Mouse (Mus musculus) C2C12 (cell line): ENCODE data around the gene Slc25a12. TPM values are rescaled to one million over a fixed set of nuclear protein-coding genes. Genes with fewer than 3 reads are reported as not detected.

Experiments
- H3K27me3 ChIP-seq: one replicate; pipeline ENCODE4 v1.6.1; 2011; ENCODE audit not compliant: control insufficient read depth, insufficient read depth, insufficient read length
- H3K36me3 ChIP-seq: one replicate; pipeline ENCODE4 v1.6.1; 2011; ENCODE audit not compliant: control insufficient read depth, insufficient read depth
- H3K4me3 ChIP-seq: one replicate; pipeline ENCODE4 v1.5.1; 2011; ENCODE audit warnings: mild to moderate bottlenecking, control low read depth; ENCODE audit not compliant: poor library complexity, insufficient read depth, severe bottlenecking
- H3K79me2 ChIP-seq: one replicate; pipeline ENCODE4 v1.6.1; 2011; ENCODE audit not compliant: control insufficient read depth, insufficient read depth
- H3K79me3 ChIP-seq: one replicate; pipeline ENCODE4 v1.6.1; 2011; ENCODE audit warnings: low read depth, control low read depth
- H3ac ChIP-seq: one replicate; pipeline ENCODE3; 2011; ENCODE audit warnings: low read depth; ENCODE audit not compliant: control insufficient read depth, insufficient read length
- CEBPB ChIP-seq: IDR thresholded peaks from one replicate; pipeline ENCODE4 v1.6.1; 2011; ENCODE audit warnings: low read depth, mild to moderate bottlenecking, control low read depth, moderate library complexity
- CTCF ChIP-seq: IDR thresholded peaks from one replicate; pipeline ENCODE4 v1.5.1; 2011; ENCODE audit not compliant: control insufficient read depth, insufficient read depth, insufficient read length
- FOSL1 ChIP-seq: IDR thresholded peaks from one replicate; pipeline ENCODE4 v1.8.0; 2011; ENCODE audit warnings: mild to moderate bottlenecking, low read length; ENCODE audit not compliant: poor library complexity, insufficient read depth, severe bottlenecking
- MAX ChIP-seq: IDR thresholded peaks from one replicate; pipeline ENCODE4 v1.6.1; 2011; ENCODE audit warnings: mild to moderate bottlenecking, control low read depth
- MYOD1 ChIP-seq: IDR thresholded peaks from one replicate; pipeline ENCODE4 v1.6.1; 2011; ENCODE audit warnings: low read depth; ENCODE audit not compliant: control insufficient read depth, insufficient read length
- MYOG ChIP-seq: IDR thresholded peaks from one replicate; pipeline ENCODE4 v1.6.1; 2011; ENCODE audit not compliant: control insufficient read depth, insufficient read length; ENCODE audit errors: extremely low read depth
- USF1 ChIP-seq: IDR thresholded peaks from one replicate; pipeline ENCODE4 v1.6.1; 2011; ENCODE audit warnings: low read depth, mild to moderate bottlenecking, control low read depth, moderate library complexity
- long read RNA-seq, 2 experiments: library from polyadenylated mRNA; unstranded; transcript quantifications; one replicate each; pipeline ENCODE4 v2.0.0; 2019 to 2020
- polyA plus RNA-seq: library from polyadenylated mRNA; unstranded; fragments of >200 nt; fragmentation: generic; extraction: Trizol; gene quantifications from one replicate; pipeline ENCODE4 v1.2.1, GENCODE M21; 2012; ENCODE audit warnings: missing spikeins

Slc25a12 gene
- 32.8 TPM for polyA plus RNA-seq
- long read RNA-seq, experiment 1, full-length matches to known transcripts, result 27 of 32 reads
- long read RNA-seq, experiment 1, partial matches to known transcripts, result 1 of 32 reads
- long read RNA-seq, experiment 1, other reads (novel, unspliced or antisense), result 4 of 32 reads
- long read RNA-seq, experiment 2, full-length matches to known transcripts, result 153 of 179 reads
- long read RNA-seq, experiment 2, partial matches to known transcripts, result 19 of 179 reads
- long read RNA-seq, experiment 2, other reads (novel, unspliced or antisense), result 7 of 179 reads

DNA sequence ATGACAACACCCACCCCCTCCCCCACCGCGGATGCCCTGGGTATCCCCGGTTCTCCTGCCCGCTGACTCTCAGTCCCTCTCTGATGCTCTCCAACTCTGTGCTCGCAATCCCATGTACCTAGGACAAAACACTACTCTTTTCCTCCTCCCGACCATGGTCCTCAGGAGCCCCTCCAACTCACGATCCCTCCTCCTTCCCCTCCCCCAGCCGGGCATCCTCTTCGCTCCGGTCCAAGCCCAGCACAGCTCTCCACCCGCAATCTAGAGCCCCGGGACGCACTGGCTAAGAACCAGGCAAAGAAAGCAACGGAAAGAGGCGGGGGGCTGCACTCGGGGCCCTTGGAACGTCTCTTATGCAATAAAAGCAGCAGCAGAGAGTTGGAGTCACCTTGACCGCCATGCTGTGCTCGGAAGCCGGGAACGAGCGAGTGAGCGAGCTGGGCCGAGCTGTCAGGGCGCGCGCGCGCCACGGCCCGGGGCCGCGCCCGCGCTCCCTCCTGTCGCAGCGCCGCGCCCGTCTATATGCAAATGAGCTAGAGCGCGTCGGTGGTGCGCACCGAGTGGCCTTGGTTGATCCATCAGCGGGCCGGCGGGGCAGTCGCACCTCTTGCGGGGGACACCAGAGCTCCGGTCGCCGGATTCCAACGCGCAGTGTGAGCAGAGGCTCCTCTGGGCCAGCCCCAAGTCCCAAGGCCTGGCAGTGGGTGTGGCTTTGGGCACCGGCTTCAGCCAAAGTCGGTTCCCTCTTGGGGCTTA, at the start of gene Slc25a12:
Gene Slc25a12, minus strand, starts transcription at position 625 of the 756 bp plus-strand sequence.
- Histone ChIP-seq H3K36me3 (no peaks in the 10 kb centered on the region), H3K27me3 (no peaks in the 10 kb centered on the region), H3K79me3 (peaks cover 2% of the 10 kb centered on the region), H3ac (peak within 1 kb of the TSS; percentile 62), H3K79me2 (peaks cover 12% of the 10 kb centered on the region), H3K4me3 (peak within 1 kb of the TSS; percentile 65)
- TF ChIP-seq MAX (peak; percentile 22), USF1 (no peak)

DNA sequence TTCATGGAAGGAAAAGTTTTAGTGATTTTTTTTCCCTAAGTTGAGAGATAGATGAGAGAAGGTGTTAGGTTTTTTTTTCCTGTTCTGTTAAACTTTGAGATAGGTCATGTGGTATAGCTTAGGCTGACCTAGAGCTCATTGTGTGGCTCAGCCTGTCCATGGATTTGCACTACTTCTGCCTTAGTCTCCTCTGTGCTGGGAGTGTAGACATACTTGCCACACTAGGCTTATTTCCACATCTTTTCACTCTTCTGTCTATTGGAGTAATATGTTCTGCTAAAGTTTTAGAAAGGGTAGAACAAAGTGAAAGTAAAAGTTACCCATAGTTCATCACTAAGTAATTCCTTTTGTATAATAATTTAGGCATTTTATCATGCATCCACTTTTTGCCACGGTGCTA, 38.1 kb upstream of the Slc25a12 start:
- TF ChIP-seq MYOD1, result no peak
- no peak for TF ChIP-seq CEBPB
- TF ChIP-seq USF1, result no peak
- TF ChIP-seq FOSL1, result no peak
- TF ChIP-seq MYOG, result no peak
- no peak for TF ChIP-seq MAX
- no peak for TF ChIP-seq CTCF
- no peak overlapping the region for H3ac ChIP-seq
- peaks cover 30% of the 10 kb centered on the region for H3K79me2 ChIP-seq
- no peaks in the 10 kb centered on the region for H3K27me3 ChIP-seq
- peaks cover 50% of the 10 kb centered on the region for H3K36me3 ChIP-seq
- H3K4me3 ChIP-seq, result no peak overlapping the region
- H3K79me3 ChIP-seq, result peaks cover 8% of the 10 kb centered on the region

DNA sequence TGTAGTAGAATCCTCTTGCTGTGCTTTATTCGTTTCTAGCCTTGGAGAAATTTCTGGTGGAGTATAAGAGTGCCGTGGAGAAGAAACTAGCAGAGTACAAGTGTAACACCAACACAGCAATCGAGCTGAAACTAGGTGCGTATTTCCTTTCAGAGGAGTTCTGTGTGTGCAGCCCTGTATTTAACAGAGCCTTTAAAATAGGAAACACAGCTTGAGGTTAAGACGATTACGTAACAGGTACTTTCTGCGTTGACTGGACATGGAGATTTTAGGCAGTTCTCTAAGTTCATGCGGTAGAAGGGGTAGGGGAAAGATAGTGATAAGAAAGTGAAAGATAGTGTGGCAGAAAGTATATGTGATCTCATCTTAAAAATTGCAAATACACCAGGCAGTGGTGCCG, 22.3 kb upstream of the Slc25a12 start:
- Histone ChIP-seq H3K36me3 (peaks cover 31% of the 10 kb centered on the region), H3K4me3 (peak overlapping the region; percentile 81), H3ac (peak overlapping the region; percentile 92), H3K27me3 (no peaks in the 10 kb centered on the region), H3K79me3 (peaks cover 30% of the 10 kb centered on the region), H3K79me2 (peaks cover 53% of the 10 kb centered on the region)
- peak; percentile 63 for TF ChIP-seq CEBPB
- TF ChIP-seq MAX, result no peak
- no peak for TF ChIP-seq FOSL1

DNA sequence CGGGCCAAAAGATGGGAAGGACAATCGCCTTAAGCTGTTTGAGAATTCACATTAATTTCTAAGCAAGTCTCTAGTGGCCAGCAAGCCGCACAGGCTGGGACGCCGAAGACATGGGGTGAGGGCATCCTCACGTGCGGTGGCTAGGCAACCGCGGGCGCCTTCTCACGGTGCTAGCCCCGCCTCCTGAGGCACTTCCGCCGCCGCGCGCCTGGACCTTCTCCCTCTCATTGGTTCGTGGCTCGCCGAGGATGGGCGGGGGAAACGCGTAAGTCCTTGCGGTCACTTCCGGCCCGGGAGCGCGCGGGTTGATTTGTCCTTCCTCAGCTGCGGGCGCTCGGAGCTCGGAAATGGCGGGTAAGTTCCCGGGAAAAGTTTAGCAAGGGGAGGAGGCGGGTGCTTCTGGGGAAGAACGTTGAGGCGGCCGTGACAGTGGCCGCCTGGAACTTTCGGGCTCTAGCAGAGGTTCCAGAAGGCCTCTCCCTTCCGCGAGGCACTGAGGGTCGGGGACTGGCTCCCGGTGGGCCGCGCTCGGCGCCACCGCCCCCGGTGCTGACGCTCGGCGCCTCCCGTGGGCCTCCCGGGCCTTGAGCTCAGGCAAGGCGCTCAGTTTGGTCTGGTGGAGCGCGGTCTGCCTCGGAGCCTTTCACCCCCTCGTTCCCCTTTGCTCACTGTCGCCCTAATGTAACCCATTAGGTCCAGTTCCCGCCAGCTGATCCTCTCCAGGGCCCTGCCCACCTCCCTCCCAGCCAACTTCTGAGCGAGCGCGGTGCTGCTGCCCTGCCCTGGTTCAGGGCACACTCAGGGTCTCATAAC, 21.6 kb upstream of the Slc25a12 start, which contains the start of gene Hat1:
Gene Hat1, plus strand, starts transcription at position 8 of the 813 bp plus-strand sequence.
- Histone ChIP-seq H3K27me3 (no peaks in the 10 kb centered on the region), H3K36me3 (peaks cover 29% of the 10 kb centered on the region), H3K79me2 (peaks cover 46% of the 10 kb centered on the region), H3ac (peak within 1 kb of the TSS; percentile 92), H3K4me3 (peak within 1 kb of the TSS; percentile 81), H3K79me3 (peaks cover 26% of the 10 kb centered on the region)
- TF ChIP-seq CTCF, result no peak
- TF ChIP-seq MAX, result peak; percentile 82
- no peak for TF ChIP-seq USF1

DNA sequence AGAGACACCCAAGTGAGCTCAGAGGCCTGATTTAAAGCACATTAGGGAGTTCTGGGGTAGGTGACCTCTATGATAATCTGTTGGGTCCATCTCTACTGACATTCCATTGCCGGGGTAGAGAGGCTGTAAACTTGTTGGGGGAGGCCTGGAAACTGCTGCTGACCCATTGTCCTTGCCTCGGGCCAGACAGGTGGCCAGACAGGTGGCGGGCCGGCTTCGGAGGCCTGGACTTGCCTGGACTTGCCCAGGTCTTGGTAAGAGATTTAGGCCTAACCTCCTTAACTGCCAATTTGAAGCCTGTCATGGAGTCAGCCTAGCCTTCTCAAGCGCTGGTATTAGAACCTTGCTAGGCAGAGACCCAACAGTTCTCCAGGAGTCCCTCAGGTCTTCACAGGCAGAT, 20.2 kb upstream of the Slc25a12 start:
- peaks cover 14% of the 10 kb centered on the region for H3K79me3 ChIP-seq
- no peak overlapping the region for H3ac ChIP-seq
- peaks cover 18% of the 10 kb centered on the region for H3K36me3 ChIP-seq
- H3K79me2 ChIP-seq, result peaks cover 32% of the 10 kb centered on the region
- H3K4me3 ChIP-seq, result no peak overlapping the region
- TF ChIP-seq MYOG (no peak), MAX (no peak), MYOD1 (no peak), CEBPB (no peak), USF1 (no peak), FOSL1 (no peak), CTCF (no peak)
- H3K27me3 ChIP-seq, result no peaks in the 10 kb centered on the region
